Mouse (Mus musculus) 3T3-L1 (cell line): ENCODE data around the gene Vmn1r45.
"Not testable (repeated sequence)": the region's sequence is repeated elsewhere in the genome, so short reads cannot be mapped to it uniquely, and the experiment has no call there.

ENCODE experiments used
- DNase-seq: peaks from one replicate; pipeline ENCODE4 v3.0.0-alpha.2; 2015; ENCODE audit warnings: low read depth, low spot score

Gene Vmn1r45

GRCm38 (mm10) chr6:89940498-89940897 lies at the start of gene Vmn1r45:
Gene Vmn1r45 (minus strand): TSS chr6:89940598.
- DNase-seq = not testable (repeated sequence)

GRCm38 (mm10) chr6:89985989-89986388 lies 45.6 kb upstream of the Vmn1r45 start:
- DNase-seq = peak; percentile 75

GRCm38 (mm10) chr6:89969013-89969412 lies 28.6 kb upstream of the Vmn1r45 start, which contains the start of gene Vmn1r46:
Gene Vmn1r46 (plus strand): TSS chr6:89969313.
- no peak for DNase-seq

- DNase-seq = peak; percentile 51
These were observed 25.9 kb upstream of the Vmn1r45 start for GRCm38 (mm10) chr6:89966341-89966740.

- peak; percentile 88 for DNase-seq
These were observed 13.2 kb upstream of the Vmn1r45 start for GRCm38 (mm10) chr6:89953556-89953955.

GRCm38 (mm10) chr6:89940926-89941325 lies 528 bp upstream of the Vmn1r45 start:
- DNase-seq = peak; percentile 70

GRCm38 (mm10) chr6:89883812-89884211 lies 56.6 kb downstream of the Vmn1r45 start:
- DNase-seq = no peak

- no peak for DNase-seq
These were observed 57.0 kb downstream of the Vmn1r45 start, which contains the start of gene Vmn1r44 for GRCm38 (mm10) chr6:89883360-89883759. Gene Vmn1r44 (plus strand): TSS chr6:89883660.
